Mouse (Mus musculus) common myeloid progenitor, adult 5-6 weeks (primary cell): ENCODE measurements around the gene Atxn1. TPM values are rescaled to one million over a fixed set of nuclear protein-coding genes. Genes with fewer than 3 reads are reported as not detected.

Experiments
- ATAC-seq: replicated peaks from 2 replicates; pipeline ENCODE4 v1.8.0; 2016; ENCODE audit warnings: low read depth, mild to moderate bottlenecking, moderate TSS enrichment, inconsistent platforms; ENCODE audit not compliant: poor library complexity, severe bottlenecking
- total RNA-seq: library from RNA; stranded (forward); fragments of 200-1000, 187-1606 nt; gene quantifications from 2 replicates; pipeline ENCODE4 v1.2.3, GENCODE M21; 2017

Gene Atxn1
- total RNA-seq = 6.9 and 9.0 TPM in 2 replicates

- ATAC-seq = peak; percentile 59
These were observed at the start of gene Atxn1 for GRCm38 (mm10) chr13:45964853-45965593. Gene Atxn1 (minus strand): TSS chr13:45965008.

- 0 out of 2 replicates have a peak, but pooled peaks have one; percentile 15 for ATAC-seq
These were observed 46.4 kb upstream of the Atxn1 start for GRCm38 (mm10) chr13:46011232-46011631.

DNA sequence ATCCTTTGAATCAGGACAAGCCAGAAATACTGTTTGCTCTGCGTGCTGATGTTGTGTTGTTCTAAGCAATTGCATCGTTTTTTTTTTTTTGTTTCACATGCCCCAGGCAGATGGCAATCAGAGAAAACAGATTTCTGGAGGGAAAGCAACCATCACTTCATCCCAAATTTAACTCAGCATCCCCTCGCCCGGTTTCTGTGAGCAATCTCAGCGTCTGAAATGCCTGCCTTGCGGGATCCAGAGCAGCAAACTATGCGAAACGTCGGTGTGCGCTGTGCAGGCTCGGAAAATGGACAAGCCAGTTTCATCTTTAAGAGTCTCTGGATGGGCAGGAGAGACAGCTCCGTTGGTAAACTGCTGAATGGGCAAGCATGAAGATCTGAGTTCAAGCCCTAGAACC is 45.3 kb upstream of the Atxn1 start:
- no peak for ATAC-seq

DNA sequence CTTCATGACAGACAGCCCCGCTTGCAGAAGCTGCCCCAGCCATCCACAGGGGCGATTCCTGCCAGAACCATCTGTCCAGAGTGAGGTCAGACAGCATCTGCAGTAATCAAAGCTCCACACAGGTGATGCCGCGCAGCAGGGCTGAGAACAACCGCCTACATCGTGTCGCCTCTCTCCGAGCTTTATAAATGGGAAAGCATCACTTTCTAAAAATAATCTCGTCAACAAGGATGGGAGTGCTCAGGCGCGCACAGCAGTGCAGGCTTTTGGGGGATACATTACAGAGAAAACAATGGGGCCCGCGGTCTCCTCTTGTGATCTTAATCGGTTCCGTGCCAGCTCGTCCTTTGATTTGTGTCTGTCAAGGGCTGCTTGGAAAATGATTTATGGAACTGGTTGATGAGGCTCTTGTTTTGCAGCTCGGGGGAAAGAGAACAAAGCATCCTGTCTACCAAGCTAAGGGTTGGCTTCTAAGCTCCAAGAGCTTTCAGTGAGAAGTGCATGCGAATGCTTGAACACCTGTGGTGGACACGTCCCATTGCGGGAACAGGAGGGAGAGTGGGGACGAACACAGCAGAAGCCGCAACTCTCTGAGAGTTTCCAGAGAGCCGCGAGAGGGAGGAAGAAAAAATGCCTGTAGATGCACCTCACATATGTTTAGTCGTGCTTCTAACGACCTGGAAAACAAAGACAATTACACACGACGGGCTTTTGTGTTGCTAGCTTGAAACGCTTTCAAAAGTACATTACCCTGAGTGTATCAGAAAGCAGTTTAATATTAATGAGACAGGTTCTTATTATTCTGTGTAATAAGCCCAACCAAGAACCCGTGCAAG is 44.2 kb upstream of the Atxn1 start:
- no peak for ATAC-seq

GRCm38 (mm10) chr13:46006211-46007102 is 41.6 kb upstream of the Atxn1 start:
- no peak for ATAC-seq

DNA sequence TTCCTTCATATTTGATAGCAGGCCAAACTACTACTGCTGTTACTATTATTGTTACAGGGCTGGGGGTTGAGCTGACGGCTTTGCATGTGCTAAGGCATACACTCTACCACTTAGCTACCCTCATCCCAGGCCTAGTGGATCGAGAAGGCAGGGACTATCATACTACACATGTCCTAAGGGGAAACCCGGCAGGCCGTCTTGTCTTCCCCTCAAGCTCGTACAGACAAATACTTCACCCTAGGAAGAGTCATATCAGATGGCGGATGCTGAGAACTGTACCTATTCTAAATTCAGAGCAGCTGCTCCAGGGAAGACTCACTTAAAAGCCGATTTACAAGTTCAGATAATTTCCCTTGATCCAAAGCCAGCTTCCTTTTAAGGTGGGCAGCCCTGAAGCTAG is 40.8 kb upstream of the Atxn1 start:
- no peak for ATAC-seq

GRCm38 (mm10) chr13:46001356-46001755 is 36.5 kb upstream of the Atxn1 start:
- no peak for ATAC-seq

DNA sequence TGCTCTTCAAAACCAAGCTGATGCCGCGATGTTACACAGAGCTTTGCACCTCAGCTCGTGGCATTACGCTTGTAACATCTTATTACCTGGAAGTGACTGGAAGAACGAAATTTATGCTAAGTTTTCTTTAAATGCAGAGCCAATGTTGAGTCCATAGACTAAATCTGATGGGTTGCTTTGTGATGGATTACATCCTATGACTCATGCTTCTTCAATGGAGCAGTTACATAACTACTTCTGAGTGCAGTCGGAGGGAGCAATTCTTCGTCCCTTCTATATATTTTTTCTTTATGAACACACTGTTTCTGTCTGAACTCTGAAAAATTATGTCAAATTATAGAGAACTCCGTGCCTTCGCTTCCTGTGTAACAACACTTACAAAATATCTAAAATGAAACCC is 28.1 kb upstream of the Atxn1 start:
- no peak for ATAC-seq

- ATAC-seq = no peak
These were observed 25.7 kb upstream of the Atxn1 start for GRCm38 (mm10) chr13:45990486-45990885.

- no peak for ATAC-seq
These were observed 14.4 kb upstream of the Atxn1 start for GRCm38 (mm10) chr13:45979246-45979645.

DNA sequence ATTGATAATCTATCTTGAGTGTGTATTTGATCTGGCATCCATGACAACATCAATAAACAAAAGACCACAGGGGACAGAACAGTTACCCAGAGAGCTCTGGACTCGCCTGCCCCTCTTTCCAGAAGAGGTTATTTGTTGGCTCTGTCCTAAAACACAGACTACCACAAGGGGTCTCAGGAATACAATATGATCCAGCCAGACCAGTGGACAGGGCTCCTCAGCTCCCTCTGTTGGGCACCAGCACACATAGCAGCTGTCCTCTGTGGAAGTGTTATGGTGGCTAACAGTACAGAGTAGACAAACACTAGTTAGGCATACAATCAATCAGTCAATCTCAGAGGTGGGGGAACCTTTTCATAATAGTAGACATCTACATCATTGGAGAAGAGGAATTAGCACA is 12.1 kb upstream of the Atxn1 start:
- peak; percentile 99 for ATAC-seq

GRCm38 (mm10) chr13:45974651-45975050 is 9.8 kb upstream of the Atxn1 start:
- ATAC-seq = no peak

DNA sequence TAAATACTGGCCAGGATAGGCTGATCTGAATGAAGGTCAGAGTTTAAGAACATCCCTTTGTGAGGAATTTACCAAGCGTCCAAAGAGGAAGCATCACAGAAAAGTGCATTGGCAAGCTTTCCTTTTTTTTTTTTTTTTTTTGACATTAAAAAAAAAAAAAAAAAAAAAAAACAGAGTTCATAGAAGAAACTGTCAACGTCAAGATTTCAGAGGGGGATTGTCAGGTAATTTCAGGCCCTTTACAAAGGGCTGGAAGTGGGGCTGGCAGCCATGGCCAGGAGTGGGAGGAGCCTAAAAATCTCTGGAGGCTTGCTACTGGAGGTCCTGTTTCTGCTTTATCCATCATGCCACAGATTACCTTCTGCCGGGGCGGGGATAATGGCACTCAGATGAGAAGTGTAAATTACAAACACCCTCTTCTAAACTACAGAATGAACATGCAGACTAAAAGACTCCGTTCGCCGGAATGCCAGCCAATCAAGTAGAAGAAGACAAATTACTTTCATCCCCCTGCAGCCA is 9.2 kb upstream of the Atxn1 start:
- no peak for ATAC-seq

GRCm38 (mm10) chr13:45970920-45971536 is 6.2 kb upstream of the Atxn1 start:
- peak; percentile 50 for ATAC-seq

- ATAC-seq = no peak
These were observed 3.4 kb upstream of the Atxn1 start for GRCm38 (mm10) chr13:45968206-45968605.

GRCm38 (mm10) chr13:45967371-45967770 is 2.6 kb upstream of the Atxn1 start:
- ATAC-seq = no peak

GRCm38 (mm10) chr13:45966586-45966985 is 1.8 kb upstream of the Atxn1 start:
- 0 out of 2 replicates have a peak, but pooled peaks have one; percentile 10 for ATAC-seq

GRCm38 (mm10) chr13:45965594-45966432 is 1.0 kb upstream of the Atxn1 start:
- ATAC-seq = peak; percentile 16; the same call in 1 of the 2 replicates
